In genomic region chr19:11911603-11912002, GRCm38 (mm10) we compare ENCODE assay signal across 9 mouse cellular contexts. TPM values are rescaled to one million over a fixed set of nuclear protein-coding genes. Genes with fewer than 3 reads are reported as not detected.
DNase-seq lines count a peak whose midpoint lies in the region; ATAC-seq and TF ChIP-seq lines count a peak whose summit lies in the region.
"Had no signal": no experiment of that assay in that cellular context is flagged by ENCODE, and none has a peak within 500 bp of the region (broad histone marks: within the 10 kb centered on the region; RNA-seq: fewer than 3 reads in every experiment).

No protein-coding gene starts in this region.

- H3K36me3 ChIP-seq in limb, embryonic 10.5 days: peaks cover 24% of the 10 kb centered on the region
- H3K36me3 ChIP-seq in midbrain, embryonic 12.5 days: peaks cover 10% of the 10 kb centered on the region; the same call in 1 of the 2 replicates

- H3K4me1 ChIP-seq in limb, embryonic 10.5 days: peaks cover 12% of the 10 kb centered on the region; the same call in 1 of the 2 replicates
- peaks cover 24% of the 10 kb centered on the region for H3K4me1 ChIP-seq in midbrain, embryonic 12.5 days

- 3% methylated on average over 17 of the region's 17 CpGs for WGBS in limb, embryonic 10.5 days
- 5% methylated on average over 17 of the region's 17 CpGs for WGBS in midbrain, embryonic 12.5 days

- DNase-seq in gastrocnemius, adult 2 months: peak; percentile 58
- DNase-seq in gastrocnemius, adult 18-20 months (ENCODE audit: low spot score): no peak
- peak; percentile 3 to 6 for DNase-seq in spleen, postnatal 36 days (ENCODE audit: low spot score in 2 of 2)
- no peak for DNase-seq in spleen, adult 18-20 months
- peak; percentile 23 for DNase-seq in gastrocnemius, postnatal 14 days
- no peak for DNase-seq in limb, embryonic 10.5 days (ENCODE audit: low spot score)
- no peak for DNase-seq in urinary bladder, adult 18-20 months (ENCODE audit: low spot score in 2 of 2)

- intact Hi-C loops in gastrocnemius, adult 2 months (cut with DNase I): loop anchor here (2.0 to 5.0 kb wide), 2 partner anchors 99 to 139 kb away; partner anchors contain the start of gene Mrpl16
- intact Hi-C loops in gastrocnemius, postnatal 14 days (cut with DNase I; ENCODE audit: low total_unique reads): loop anchor here (10.0 kb wide), 1 partner anchor 137 kb away; the partner anchor contains the start of gene Mrpl16

- no peaks in the 10 kb centered on the region for H3K9me3 ChIP-seq in limb, embryonic 10.5 days (replicated peaks)
- H3K9me3 ChIP-seq in midbrain, embryonic 12.5 days: no peaks in the 10 kb centered on the region

- H3K4me2 ChIP-seq in midbrain, embryonic 12.5 days (replicated peaks): peak overlapping the region; percentile 77

- peak; percentile 31 for ATAC-seq in midbrain, embryonic 12.5 days (ENCODE audit: low FRiP score, low read depth)

- TF ChIP-seq CTCF in gastrocnemius, adult 2 months (IDR thresholded peaks at IDR 0.05): no peak

- H3K9ac ChIP-seq in midbrain, embryonic 12.5 days (replicated peaks): peak overlapping the region; percentile 52

- H3K27me3 ChIP-seq in limb, embryonic 10.5 days (ENCODE audit: low read depth, poor library complexity, severe bottlenecking): no peaks in the 10 kb centered on the region
- H3K27me3 ChIP-seq in midbrain, embryonic 12.5 days: no peaks in the 10 kb centered on the region

- peak overlapping the region; percentile 99 for H3K27ac ChIP-seq in gastrocnemius, adult 2 months
- H3K27ac ChIP-seq in limb, embryonic 10.5 days: peak overlapping the region; percentile 95
- peak overlapping the region; percentile 91 for H3K27ac ChIP-seq in midbrain, embryonic 12.5 days (replicated peaks)

- peak overlapping the region; percentile 92 for H3K4me3 ChIP-seq in gastrocnemius, adult 2 months
- H3K4me3 ChIP-seq in limb, embryonic 10.5 days: peak overlapping the region; percentile 88
- peak overlapping the region; percentile 87 for H3K4me3 ChIP-seq in midbrain, embryonic 12.5 days

RNA-seq across cellular contexts. Expression of gene Patl1, which starts 0.6 kb away (rescaled TPM):
- 10 to 100 TPM; 24.3 to 29.3 TPM for total RNA-seq in gastrocnemius, adult 2 months (2021)
- 10 to 100 TPM; 23.6 to 27.3 TPM for total RNA-seq in gastrocnemius, adult 18-20 months (2021)
- total RNA-seq in gastrocnemius, postnatal 14 days (2021): 10 to 100 TPM; 21.0 to 22.8 TPM
- polyA plus RNA-seq in limb, embryonic 10.5 days (2016; fragmentation: Nextera tagmentation; extraction: Ambion mirVana): 20.4 and 21.2 TPM in 2 replicates
- polyA plus RNA-seq in midbrain, embryonic 12.5 days (2016; fragmentation: Nextera tagmentation; extraction: Ambion mirVana): 24.4 and 26.0 TPM in 2 replicates

RNA-seq across cellular contexts. Expression of gene Olfr1420, which starts 25.2 kb away (rescaled TPM):
- not detected for total RNA-seq in gastrocnemius, adult 2 months (2021)
- total RNA-seq in gastrocnemius, adult 18-20 months (2021): not detected
- not detected for total RNA-seq in gastrocnemius, postnatal 14 days (2021)
- not detected in 2 replicates for polyA plus RNA-seq in limb, embryonic 10.5 days (2016; fragmentation: Nextera tagmentation; extraction: Ambion mirVana)
- not detected in 2 replicates for polyA plus RNA-seq in midbrain, embryonic 12.5 days (2016; fragmentation: Nextera tagmentation; extraction: Ambion mirVana)
- total RNA-seq: layer of hippocampus, adult 8-10 months had no signal

RNA-seq across cellular contexts. Expression of gene Olfr1419, which starts 36.7 kb away (rescaled TPM):
- not detected for total RNA-seq in gastrocnemius, adult 2 months (2021)
- total RNA-seq in gastrocnemius, adult 18-20 months (2021): not detected
- not detected for total RNA-seq in gastrocnemius, postnatal 14 days (2021)
- not detected in 2 replicates for polyA plus RNA-seq in limb, embryonic 10.5 days (2016; fragmentation: Nextera tagmentation; extraction: Ambion mirVana)
- polyA plus RNA-seq in midbrain, embryonic 12.5 days (2016; fragmentation: Nextera tagmentation; extraction: Ambion mirVana): not detected in 2 replicates
- total RNA-seq: layer of hippocampus, adult 8-10 months had no signal

RNA-seq across cellular contexts. Expression of gene Olfr1418, which starts 50.7 kb away (rescaled TPM):
- not detected for total RNA-seq in gastrocnemius, adult 2 months (2021)
- total RNA-seq in gastrocnemius, adult 18-20 months (2021): not detected
- total RNA-seq in gastrocnemius, postnatal 14 days (2021): not detected
- polyA plus RNA-seq in limb, embryonic 10.5 days (2016; fragmentation: Nextera tagmentation; extraction: Ambion mirVana): not detected in 2 replicates
- polyA plus RNA-seq in midbrain, embryonic 12.5 days (2016; fragmentation: Nextera tagmentation; extraction: Ambion mirVana): not detected in 2 replicates
- total RNA-seq: layer of hippocampus, adult 8-10 months had no signal

RNA-seq across cellular contexts. Expression of gene Osbp, which starts 54.1 kb away (rescaled TPM):
- total RNA-seq in gastrocnemius, adult 2 months (2021): 10 to 100 TPM; 54.3 to 62.9 TPM
- total RNA-seq in gastrocnemius, adult 18-20 months (2021): 10 to 100 TPM; 53.4 to 56.3 TPM
- total RNA-seq in gastrocnemius, postnatal 14 days (2021): 10 to 100 TPM; 70.8 to 71.5 TPM
- polyA plus RNA-seq in limb, embryonic 10.5 days (2016; fragmentation: Nextera tagmentation; extraction: Ambion mirVana): 3.3 and 3.4 TPM in 2 replicates
- polyA plus RNA-seq in midbrain, embryonic 12.5 days (2016; fragmentation: Nextera tagmentation; extraction: Ambion mirVana): 4.7 and 5.0 TPM in 2 replicates

Comparison
In these comparisons a context has a peak if more than half of its experiments do, and no peak if none do; other contexts are left out.
1. DNase-seq: peak in gastrocnemius, adult 2 months (single experiment), spleen, postnatal 36 days (2 of 2) and gastrocnemius, postnatal 14 days (single experiment); none in gastrocnemius, adult 18-20 months (single experiment), spleen, adult 18-20 months (0 of 2), limb, embryonic 10.5 days (single experiment) and urinary bladder, adult 18-20 months (0 of 2).
2. Peak in every context shown above with its lines, with median percentiles within 50 percentile points of each other: H3K27ac ChIP-seq and H3K4me3 ChIP-seq.